Mouse (Mus musculus) small intestine, adult 2 months (tissue): Measurements from ENCODE around the gene Gabbr2. TPM values are rescaled to one million over a fixed set of nuclear protein-coding genes. Genes with fewer than 3 reads are reported as not detected.

ENCODE experiments used
- H3K27ac ChIP-seq: fragments of 200-500 bp; 2 replicates; pipeline ENCODE4 v1.5.1; 2012; ENCODE audit warnings: low read depth, low read length, control low read depth, inconsistent platforms; ENCODE audit not compliant: insufficient read depth
- H3K27me3 ChIP-seq: fragments of 200-500 bp; 2 replicates; pipeline ENCODE4 v1.6.1; 2012; ENCODE audit warnings: mild to moderate bottlenecking, moderate library complexity, low read length, inconsistent platforms; ENCODE audit not compliant: control insufficient read depth, insufficient read depth
- H3K36me3 ChIP-seq: fragments of 200-500 bp; 2 replicates; pipeline ENCODE4 v1.6.1; 2012; ENCODE audit warnings: mild to moderate bottlenecking, low read length, control low read depth, inconsistent platforms; ENCODE audit not compliant: control insufficient read depth, insufficient read depth
- H3K4me1 ChIP-seq: fragments of 200-500 bp; 2 replicates; pipeline ENCODE4 v1.6.1; 2012; ENCODE audit warnings: low read length, inconsistent platforms, mixed read lengths; ENCODE audit not compliant: control insufficient read depth, insufficient read depth, insufficient read length
- H3K4me3 ChIP-seq: fragments of 200-500 bp; 2 replicates; pipeline ENCODE4 v1.5.1; 2012; ENCODE audit warnings: low read depth, mild to moderate bottlenecking, control low read depth, inconsistent platforms, low read length, moderate library complexity
- CTCF ChIP-seq: fragments of 200-500 bp; IDR thresholded peaks from 2 replicates; pipeline ENCODE4 v1.5.1; 2012; ENCODE audit warnings: low read depth, mild to moderate bottlenecking, control low read depth, inconsistent platforms, low read length, moderate library complexity, mixed read lengths; ENCODE audit not compliant: insufficient replicate concordance, insufficient read length; ENCODE audit errors: extremely low read depth
- POLR2A ChIP-seq: fragments of 200-500 bp; IDR thresholded peaks from 2 replicates; pipeline ENCODE4 v1.6.1; 2012; ENCODE audit warnings: low read depth, mild to moderate bottlenecking, control low read depth, inconsistent platforms, low read length, moderate library complexity
- WGBS: fragments of 180-500 bp; shearing (Covaris S2); methylation state at CpG from one replicate; pipeline ENCODE4 v1.1.7; 2018; 5-methylcytosine and 5-hydroxymethylcytosine counted together
- polyA plus RNA-seq: library from polyadenylated mRNA; depleted of rRNA; stranded (reverse); fragments of >200 nt; gene quantifications from 2 replicates; pipeline ENCODE4 v1.2.3, GENCODE M21; 2012

Gene Gabbr2
- polyA plus RNA-seq, 1 experiment, result 0.74 TPM

GRCm38 (mm10) chr4:46956966-46957365, 34.7 kb downstream of the Gabbr2 start:
- H3K4me1 ChIP-seq, result peaks cover 3% of the 10 kb centered on the region; the same call in 1 of the 2 replicates
- TF ChIP-seq POLR2A, result no peak
- no peak for TF ChIP-seq CTCF
- no peaks in the 10 kb centered on the region; the same call in 1 of the 2 replicates for H3K27me3 ChIP-seq
- no peak overlapping the region for H3K4me3 ChIP-seq
- H3K27ac ChIP-seq, result no peak overlapping the region
- H3K36me3 ChIP-seq, result no peaks in the 10 kb centered on the region
- WGBS, result 28% methylated on average over 4 of the region's 4 CpGs

GRCm38 (mm10) chr4:46953021-46953420, 38.7 kb downstream of the Gabbr2 start:
- Histone ChIP-seq H3K4me1 (peaks cover 3% of the 10 kb centered on the region; the same call in 1 of the 2 replicates), H3K4me3 (no peak overlapping the region), H3K27ac (no peak overlapping the region), H3K36me3 (no peaks in the 10 kb centered on the region), H3K27me3 (no peaks in the 10 kb centered on the region; the same call in 1 of the 2 replicates)
- no peak for TF ChIP-seq POLR2A
- no peak for TF ChIP-seq CTCF
- 79% methylated on average over 7 of the region's 7 CpGs for WGBS

- Histone ChIP-seq H3K36me3 (no peaks in the 10 kb centered on the region), H3K4me1 (peaks cover 3% of the 10 kb centered on the region; the same call in 1 of the 2 replicates), H3K4me3 (no peak overlapping the region), H3K27me3 (peaks cover under 1% of the 10 kb centered on the region; the same call in 1 of the 2 replicates), H3K27ac (no peak overlapping the region)
- TF ChIP-seq CTCF, result no peak
- no peak for TF ChIP-seq POLR2A
- WGBS, result 55% methylated on average over 4 of the region's 4 CpGs
Measured at GRCm38 (mm10) chr4:46952562-46952961, 39.1 kb downstream of the Gabbr2 start.

- Histone ChIP-seq H3K4me1 (no peaks in the 10 kb centered on the region), H3K4me3 (no peak overlapping the region), H3K27ac (no peak overlapping the region), H3K36me3 (no peaks in the 10 kb centered on the region), H3K27me3 (no peaks in the 10 kb centered on the region)
- TF ChIP-seq CTCF (no peak), POLR2A (no peak)
- WGBS, result 65% methylated on average over 3 of the region's 3 CpGs
Measured at GRCm38 (mm10) chr4:46934291-46934690, 57.4 kb downstream of the Gabbr2 start.

GRCm38 (mm10) chr4:46933590-46933989, 58.1 kb downstream of the Gabbr2 start:
- 66% methylated on average over 2 of the region's 2 CpGs for WGBS

GRCm38 (mm10) chr4:46931706-46932397, 59.8 kb downstream of the Gabbr2 start:
- TF ChIP-seq CTCF, result no peak
- TF ChIP-seq POLR2A, result no peak
- Histone ChIP-seq H3K27ac (no peak overlapping the region), H3K27me3 (no peaks in the 10 kb centered on the region), H3K4me3 (no peak overlapping the region), H3K4me1 (no peaks in the 10 kb centered on the region), H3K36me3 (no peaks in the 10 kb centered on the region)
- WGBS, result 64% methylated on average over 9 of the region's 9 CpGs

More at GRCm38 (mm10) chr4:46933590-46933989, 58.1 kb downstream of the Gabbr2 start:
- TF ChIP-seq POLR2A (no peak), CTCF (no peak)
- Histone ChIP-seq H3K4me3 (no peak overlapping the region), H3K27ac (no peak overlapping the region), H3K27me3 (no peaks in the 10 kb centered on the region), H3K4me1 (no peaks in the 10 kb centered on the region), H3K36me3 (no peaks in the 10 kb centered on the region)

- Histone ChIP-seq H3K4me3 (no peak overlapping the region), H3K36me3 (no peaks in the 10 kb centered on the region), H3K27me3 (no peaks in the 10 kb centered on the region), H3K27ac (no peak overlapping the region), H3K4me1 (no peaks in the 10 kb centered on the region)
- 61% methylated on average over 3 of the region's 3 CpGs for WGBS
- no peak for TF ChIP-seq POLR2A
- no peak for TF ChIP-seq CTCF
Measured at GRCm38 (mm10) chr4:46928112-46928511, 63.6 kb downstream of the Gabbr2 start.

- H3K27ac ChIP-seq, result no peak overlapping the region
- no peaks in the 10 kb centered on the region for H3K4me1 ChIP-seq
- no peak overlapping the region for H3K4me3 ChIP-seq
- no peaks in the 10 kb centered on the region for H3K27me3 ChIP-seq
- H3K36me3 ChIP-seq, result no peaks in the 10 kb centered on the region
- WGBS, result 52% methylated on average over 8 of the region's 8 CpGs
- TF ChIP-seq POLR2A (no peak), CTCF (no peak)
Measured at GRCm38 (mm10) chr4:46919144-46919543, 72.5 kb downstream of the Gabbr2 start.
